Mouse (Mus musculus): ENCODE results near the gene Gh.

DNA sequence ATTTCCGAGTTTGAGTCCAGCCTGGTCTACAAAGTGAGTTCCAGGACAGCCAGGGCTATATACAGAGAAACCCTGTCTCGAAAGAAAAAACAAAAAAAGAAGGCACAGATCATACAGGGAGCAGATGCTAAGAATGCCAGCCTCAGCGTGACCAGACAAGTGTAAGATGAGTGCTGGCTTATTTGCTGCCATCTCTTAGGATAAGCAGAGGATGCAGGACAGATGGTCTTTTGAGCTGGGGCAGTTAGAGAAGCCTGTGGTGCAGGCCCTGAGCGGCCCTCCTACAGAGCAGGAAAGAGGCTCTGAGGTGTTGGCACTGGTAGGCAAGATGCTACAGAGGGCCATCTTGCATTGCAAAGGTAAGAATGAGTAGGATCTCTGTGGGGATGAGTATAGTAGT is 18.3 kb downstream of the Gh start:
- TF ChIP-seq TCF3 (IDR thresholded peaks at IDR 0.05; ENCODE audit: insufficient read length, low read depth) (no peak), MAX (IDR thresholded peaks at IDR 0.05; ENCODE audit: low read depth) (no peak)
